Mouse (Mus musculus): ENCODE data around the gene Kremen2. TPM values are rescaled to one million over a fixed set of nuclear protein-coding genes. Genes with fewer than 3 reads are reported as not detected.

Gene Kremen2
- polyA plus RNA-seq, 3 experiments from 2014 or later: 0.78 to 3.2 (median 1.1) TPM

GRCm38 (mm10) chr17:23730441-23730840 is 15.2 kb downstream of the Kremen2 start:
- ATAC-seq: no peak

- no peak for ATAC-seq
Measured at GRCm38 (mm10) chr17:23726758-23727142, 18.9 kb downstream of the Kremen2 start.

GRCm38 (mm10) chr17:23725999-23726757 is 19.5 kb downstream of the Kremen2 start, which contains the start of gene Pkmyt1:
Gene Pkmyt1, plus strand, starts transcription at chr17:23726336.
- peak; percentile 98 for ATAC-seq

GRCm38 (mm10) chr17:23725477-23725876 is 20.2 kb downstream of the Kremen2 start:
- no peak for ATAC-seq

- ATAC-seq: no peak
Measured at GRCm38 (mm10) chr17:23722376-23723125, 23.1 kb downstream of the Kremen2 start, which contains the start of gene 1520401A03Rik. Gene 1520401A03Rik, minus strand, starts transcription at chr17:23722783.

GRCm38 (mm10) chr17:23721886-23722285 is 23.7 kb downstream of the Kremen2 start:
- no peak for ATAC-seq

- ATAC-seq: no peak
Measured at GRCm38 (mm10) chr17:23719455-23719854, 26.2 kb downstream of the Kremen2 start.

- no peak for ATAC-seq
Measured at GRCm38 (mm10) chr17:23717003-23717402, 28.6 kb downstream of the Kremen2 start.

GRCm38 (mm10) chr17:23706212-23706611 is 39.4 kb downstream of the Kremen2 start:
- ATAC-seq: peak; percentile 76

- no peak for ATAC-seq
Measured at GRCm38 (mm10) chr17:23705525-23706104, 40.0 kb downstream of the Kremen2 start.

- ATAC-seq: no peak
Measured at GRCm38 (mm10) chr17:23704741-23705140, 40.9 kb downstream of the Kremen2 start.

- no peak for ATAC-seq
Measured at GRCm38 (mm10) chr17:23703301-23703700, 42.3 kb downstream of the Kremen2 start.

GRCm38 (mm10) chr17:23700079-23700478 is 45.6 kb downstream of the Kremen2 start:
- peak; percentile 98 for ATAC-seq

GRCm38 (mm10) chr17:23699131-23700077 is 46.2 kb downstream of the Kremen2 start:
- ATAC-seq: no peak

GRCm38 (mm10) chr17:23695801-23696200 is 49.8 kb downstream of the Kremen2 start:
- ATAC-seq: no peak

GRCm38 (mm10) chr17:23694491-23694890 is 51.1 kb downstream of the Kremen2 start:
- no peak for ATAC-seq

Other genes with a start within 250 kb of the Kremen2 start
- gene Zfp213, start 181.6 kb downstream of the Kremen2 start, polyA plus RNA-seq (2017; shearing (Covaris generic)): 1 to 10 TPM; 4.0 to 5.5 (median 4.8) TPM
- gene Zfp13, start 146.3 kb downstream of the Kremen2 start, polyA plus RNA-seq (2017; shearing (Covaris generic)): under 1 TPM in 1 of 3 experiments, not detected in 2; 0.71 TPM
- gene Zscan10, start 145.0 kb downstream of the Kremen2 start, polyA plus RNA-seq (2017; shearing (Covaris generic)): 1 to 10 TPM in 2 of 3 experiments, under 1 TPM in 1; 0.73 to 3.1 (median 1.2) TPM
- 1 to 10 TPM in 2 of 3 experiments, under 1 TPM in 1; 0.80 to 6.6 (median 2.8) TPM for gene Mmp25, start 100.6 kb downstream of the Kremen2 start, polyA plus RNA-seq (2017; shearing (Covaris generic))
- gene Bicdl2, start 85.3 kb downstream of the Kremen2 start, polyA plus RNA-seq (2017; shearing (Covaris generic)): under 1 TPM in 1 of 3 experiments, not detected in 2; 0.23 TPM
- 10 to 100 TPM; 62.6 to 79.5 (median 70.7) TPM for gene Hcfc1r1, start 72.2 kb downstream of the Kremen2 start, polyA plus RNA-seq (2017; shearing (Covaris generic))
- 10 to 100 TPM; 27.1 to 36.7 (median 27.5) TPM for gene Thoc6, start 72.0 kb downstream of the Kremen2 start, polyA plus RNA-seq (2017; shearing (Covaris generic))
- gene Tnfrsf12a, start 68.4 kb downstream of the Kremen2 start, polyA plus RNA-seq (2017; shearing (Covaris generic)): 1 to 10 TPM; 3.7 to 6.5 (median 4.6) TPM
- not detected for gene Cldn6, start 66.6 kb downstream of the Kremen2 start, polyA plus RNA-seq (2017; shearing (Covaris generic))
- gene Cldn9, start 61.8 kb downstream of the Kremen2 start, polyA plus RNA-seq (2017; shearing (Covaris generic)): not detected
- not detected for gene 1520401A03Rik, start 23.1 kb downstream of the Kremen2 start, polyA plus RNA-seq (2017; shearing (Covaris generic))
- 10 to 100 TPM in 2 of 3 experiments, 1 to 10 TPM in 1; 7.5 to 18.5 (median 11.3) TPM for gene Pkmyt1, start 19.5 kb downstream of the Kremen2 start, polyA plus RNA-seq (2017; shearing (Covaris generic))
- 1 to 10 TPM; 1.3 to 7.2 (median 2.5) TPM for gene Paqr4, start 5.0 kb downstream of the Kremen2 start, polyA plus RNA-seq (2017; shearing (Covaris generic))
- 10 to 100 TPM; 13.2 to 15.6 (median 13.7) TPM for gene Flywch1, start 25.8 kb upstream of the Kremen2 start, polyA plus RNA-seq (2017; shearing (Covaris generic))
- 1 to 10 TPM; 1.3 to 3.1 (median 2.3) TPM for gene Flywch2, start 40.2 kb upstream of the Kremen2 start, polyA plus RNA-seq (2017; shearing (Covaris generic))
- gene Srrm2, start 44.7 kb upstream of the Kremen2 start, polyA plus RNA-seq (2017; shearing (Covaris generic)): 100 to 1,000 TPM; 271 to 328 (median 302) TPM
- 100 to 1,000 TPM; 674 to 762 (median 707) TPM for gene Elob, start 83.3 kb upstream of the Kremen2 start, polyA plus RNA-seq (2017; shearing (Covaris generic))
- 1 to 10 TPM in 2 of 3 experiments, not detected in 1; 1.3 to 1.6 TPM for gene Prss33, start 90.2 kb upstream of the Kremen2 start, polyA plus RNA-seq (2017; shearing (Covaris generic))
- gene Prss32, start 98.0 kb upstream of the Kremen2 start, polyA plus RNA-seq (2017; shearing (Covaris generic)): 1 to 10 TPM in 1 of 3 experiments, under 1 TPM in 1, not detected in 1; 0.34 to 1.1 TPM
- gene Prss41, start 98.3 kb upstream of the Kremen2 start, polyA plus RNA-seq (2017; shearing (Covaris generic)): 10 to 100 TPM in 2 of 3 experiments, 1 to 10 TPM in 1; 3.9 to 19.1 (median 13.6) TPM
- gene Prss21, start 122.2 kb upstream of the Kremen2 start, polyA plus RNA-seq (2017; shearing (Covaris generic)): not detected
- gene Dcpp1, start 135.0 kb upstream of the Kremen2 start, polyA plus RNA-seq (2017; shearing (Covaris generic)): not detected
- not detected for gene Dcpp2, start 135.0 kb upstream of the Kremen2 start, polyA plus RNA-seq (2017; shearing (Covaris generic))
- not detected for gene Dcpp3, start 171.6 kb upstream of the Kremen2 start, polyA plus RNA-seq (2017; shearing (Covaris generic))
- gene Sbp, start 195.8 kb upstream of the Kremen2 start, polyA plus RNA-seq (2017; shearing (Covaris generic)): not detected
- gene Sbpl, start 209.4 kb upstream of the Kremen2 start, polyA plus RNA-seq (2017; shearing (Covaris generic)): not detected
- 1 to 10 TPM in 1 of 3 experiments, not detected in 2; 2.4 TPM for gene Prss30, start 234.7 kb upstream of the Kremen2 start, polyA plus RNA-seq (2017; shearing (Covaris generic))